Mouse (Mus musculus): Measurements from ENCODE around the gene Tmcc3.
"Not testable (repeated sequence)": the region's sequence is repeated elsewhere in the genome, so short reads cannot be mapped to it uniquely, and the experiment has no call there.

The Tmcc3 gene

DNA sequence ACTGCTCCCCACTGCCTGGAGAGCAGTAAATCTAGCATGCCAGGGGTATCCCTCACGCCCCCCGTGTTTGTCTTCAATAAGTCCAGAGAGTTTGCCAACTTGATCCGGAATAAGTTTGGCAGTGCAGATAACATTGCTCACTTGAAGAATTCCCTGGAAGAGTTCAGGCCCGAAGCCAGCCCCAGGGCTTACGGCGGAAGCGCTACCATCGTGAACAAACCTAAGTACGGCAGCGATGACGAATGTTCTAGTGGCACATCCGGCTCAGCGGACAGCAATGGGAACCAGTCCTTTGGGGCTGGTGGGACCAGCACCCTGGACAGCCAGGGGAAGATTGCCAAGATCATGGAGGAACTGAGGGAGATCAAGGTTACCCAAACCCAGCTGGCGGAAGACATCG lies 267.1 kb downstream of the Tmcc3 start:
- DNase-seq (ENCODE audit: low spot score): no peak

DNA sequence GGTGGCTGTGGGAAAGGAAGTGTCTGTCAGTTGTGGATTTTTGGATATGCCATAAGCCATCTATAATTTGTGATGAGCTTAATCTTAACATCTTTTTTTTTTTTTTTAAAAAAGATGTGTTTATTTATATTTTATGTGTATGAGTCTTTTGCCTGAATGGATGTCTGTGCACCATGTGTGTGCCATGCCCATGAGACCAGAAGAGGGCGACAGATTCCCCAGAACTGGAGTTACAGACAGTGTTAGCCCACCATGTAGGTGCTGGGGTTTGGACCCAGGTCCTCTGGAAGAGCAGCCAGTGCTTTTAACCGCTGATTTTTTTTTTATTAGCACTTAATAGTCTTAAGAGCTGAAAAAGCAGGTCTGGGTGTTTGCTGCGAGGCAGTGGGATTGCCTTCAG lies 269.6 kb downstream of the Tmcc3 start:
- DNase-seq (ENCODE audit: low spot score): no peak

DNA sequence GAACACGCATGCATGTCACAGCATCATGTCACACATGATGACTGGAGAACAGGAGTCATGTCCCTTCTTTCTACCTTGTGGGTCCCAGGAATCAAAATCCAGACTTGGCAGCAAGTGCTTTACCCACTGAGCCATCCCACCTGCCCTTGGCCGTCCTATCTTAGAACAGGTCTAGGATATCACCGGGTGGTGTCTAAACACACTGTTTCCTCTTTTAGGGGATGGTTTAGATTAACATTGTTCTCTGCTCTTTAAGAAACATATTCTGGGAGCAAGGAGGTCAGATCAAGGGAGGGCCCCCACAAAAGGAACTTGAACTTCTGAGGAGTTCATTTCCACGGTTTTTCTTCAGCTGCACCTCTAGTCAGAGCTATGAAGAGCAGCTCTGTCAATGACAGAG lies 272.0 kb downstream of the Tmcc3 start:
- no peak for DNase-seq (ENCODE audit: low spot score)

DNA sequence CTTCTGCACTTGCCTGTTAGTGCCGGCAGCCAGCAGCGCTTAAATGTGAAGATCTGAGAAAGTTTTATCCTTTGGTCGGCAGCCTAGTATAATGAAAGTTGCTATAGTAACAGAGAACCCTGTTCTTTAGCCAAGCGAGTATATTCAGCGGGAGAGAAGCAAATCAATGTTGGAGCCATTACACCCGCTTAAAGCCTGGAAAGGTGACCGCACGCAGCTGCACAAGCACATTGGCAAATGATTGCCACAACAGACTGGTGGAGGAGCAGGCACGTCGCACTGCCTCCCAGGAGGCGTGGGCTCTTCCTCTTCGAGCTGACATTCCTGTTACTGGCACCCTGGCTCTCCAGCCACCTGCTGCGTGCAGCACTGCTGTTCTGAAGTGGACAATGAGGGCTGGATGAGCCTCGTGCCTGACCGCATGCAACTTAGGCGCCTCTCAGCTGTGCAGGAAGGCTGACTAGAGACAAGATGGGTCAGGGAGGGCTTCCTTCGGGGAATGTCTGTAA lies 273.2 kb downstream of the Tmcc3 start:
- no peak for DNase-seq (ENCODE audit: low spot score)

DNA sequence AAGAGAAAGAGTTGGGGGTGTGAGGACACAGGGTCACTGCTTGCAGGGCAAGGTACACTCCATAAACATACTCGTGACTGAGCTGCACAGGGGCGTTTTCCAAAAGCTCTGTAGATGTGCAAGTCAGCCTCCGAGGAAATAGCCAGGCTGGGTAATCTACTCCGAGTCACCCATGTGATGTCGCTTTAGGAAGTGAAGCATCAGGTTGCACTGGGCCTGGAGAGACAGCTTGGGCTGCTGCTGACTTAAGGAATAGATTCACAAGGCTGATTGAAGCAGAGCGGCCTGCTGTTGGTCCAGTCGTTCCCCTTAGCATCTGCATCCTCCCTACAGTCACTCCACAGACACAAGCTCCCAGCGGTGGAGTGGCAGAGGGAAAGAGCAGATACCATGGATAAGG lies 274.1 kb downstream of the Tmcc3 start:
- DNase-seq (ENCODE audit: low spot score): no peak

DNA sequence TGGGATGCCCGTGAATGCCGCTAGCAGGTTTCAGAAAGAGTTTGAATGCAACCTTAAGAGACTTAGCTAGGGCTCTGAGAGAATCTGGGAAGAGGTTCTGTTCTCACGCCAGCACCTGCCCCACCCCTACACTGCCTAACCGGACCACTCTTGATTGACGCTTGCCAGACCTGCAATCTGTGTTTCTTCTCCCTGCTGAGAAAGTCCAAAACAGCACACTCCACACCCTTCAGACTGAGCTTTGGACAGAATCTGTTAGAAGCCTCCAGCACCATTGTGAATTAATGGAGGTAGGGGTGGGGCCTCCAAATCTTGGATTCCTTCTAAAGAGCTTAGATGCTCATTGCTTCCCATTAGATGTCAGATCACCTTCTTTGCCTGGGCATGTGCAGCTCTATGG lies 277.2 kb downstream of the Tmcc3 start:
- no peak for DNase-seq (ENCODE audit: low spot score)

DNA sequence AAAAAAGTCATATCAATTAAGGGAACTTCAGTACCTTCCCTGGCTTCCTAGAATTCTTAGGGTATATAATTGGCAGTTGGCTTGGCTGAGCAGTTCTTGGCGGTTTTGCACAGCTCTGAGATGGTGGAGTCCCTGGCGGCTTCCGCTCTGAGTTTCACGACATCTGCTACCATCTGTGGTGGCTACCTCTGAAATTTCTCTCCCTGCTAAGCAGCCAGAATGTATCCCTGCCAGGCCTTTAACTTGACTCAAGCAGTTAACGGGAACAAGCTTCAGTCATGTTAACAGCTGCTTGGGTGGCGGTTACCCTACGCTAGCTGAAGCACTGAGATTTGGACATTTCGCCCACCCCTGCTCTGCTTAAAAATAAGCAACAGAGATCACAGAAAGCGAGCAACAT lies 284.0 kb downstream of the Tmcc3 start:
- DNase-seq (ENCODE audit: low spot score): no peak

DNA sequence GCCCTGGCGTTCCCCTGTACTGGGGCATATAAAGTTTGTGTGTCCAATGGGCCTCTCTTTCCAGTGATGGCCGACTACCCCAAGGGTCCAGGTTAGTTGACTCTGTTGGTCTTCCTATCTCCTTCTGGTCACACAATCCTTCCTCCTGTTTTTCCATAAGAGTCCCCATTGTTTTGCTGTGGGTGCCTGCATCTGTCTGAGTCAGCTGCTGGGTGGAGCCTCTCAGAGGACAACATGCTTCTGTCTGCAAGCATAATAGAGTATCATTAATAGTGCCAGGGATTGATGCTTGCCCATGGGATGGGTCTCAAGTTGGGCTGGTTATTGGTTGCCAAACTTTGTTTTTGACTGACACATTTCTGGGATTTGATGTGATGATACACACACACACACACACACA lies 288.1 kb downstream of the Tmcc3 start:
- not testable (repeated sequence) for DNase-seq (ENCODE audit: low spot score)

DNA sequence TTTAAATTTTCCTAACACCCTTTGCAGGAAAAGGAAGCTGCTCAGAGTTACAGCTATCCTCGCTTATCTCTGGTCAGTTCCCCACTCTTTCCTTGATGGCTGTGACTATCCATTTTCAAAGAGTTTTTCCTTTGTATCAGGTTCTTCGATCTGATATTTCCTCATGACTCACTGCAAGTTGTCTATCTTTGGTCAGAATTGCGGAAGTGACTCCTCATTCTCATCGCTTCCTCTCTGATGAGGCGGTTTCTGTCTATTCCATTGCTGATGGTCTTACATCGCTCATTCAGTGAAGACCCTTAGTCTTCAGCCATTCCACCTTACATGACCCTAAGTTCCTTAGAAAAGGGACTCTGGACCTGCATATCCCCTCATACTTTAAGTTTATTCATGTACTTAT lies 289.3 kb downstream of the Tmcc3 start:
- DNase-seq (ENCODE audit: low spot score): no peak

DNA sequence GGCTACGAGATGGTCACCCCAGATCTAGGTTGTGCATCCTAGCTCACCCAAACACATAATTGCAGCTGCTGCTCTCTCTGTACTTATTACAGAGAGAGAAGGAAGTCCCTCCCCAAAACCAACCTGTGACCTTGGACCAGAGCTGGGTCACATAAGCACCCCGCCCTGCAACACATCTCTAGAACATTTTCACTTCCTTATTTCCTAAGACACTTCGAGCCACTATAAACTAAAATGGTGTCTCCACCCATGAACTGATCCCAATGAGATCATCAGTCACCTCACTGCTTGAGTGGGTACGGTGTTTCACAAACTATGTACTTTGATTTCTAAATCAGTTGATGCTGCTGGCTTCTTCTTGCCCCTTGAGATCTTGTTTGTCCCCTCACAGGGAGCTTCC lies 293.7 kb downstream of the Tmcc3 start:
- peak; percentile 56 for DNase-seq (ENCODE audit: low spot score)

DNA sequence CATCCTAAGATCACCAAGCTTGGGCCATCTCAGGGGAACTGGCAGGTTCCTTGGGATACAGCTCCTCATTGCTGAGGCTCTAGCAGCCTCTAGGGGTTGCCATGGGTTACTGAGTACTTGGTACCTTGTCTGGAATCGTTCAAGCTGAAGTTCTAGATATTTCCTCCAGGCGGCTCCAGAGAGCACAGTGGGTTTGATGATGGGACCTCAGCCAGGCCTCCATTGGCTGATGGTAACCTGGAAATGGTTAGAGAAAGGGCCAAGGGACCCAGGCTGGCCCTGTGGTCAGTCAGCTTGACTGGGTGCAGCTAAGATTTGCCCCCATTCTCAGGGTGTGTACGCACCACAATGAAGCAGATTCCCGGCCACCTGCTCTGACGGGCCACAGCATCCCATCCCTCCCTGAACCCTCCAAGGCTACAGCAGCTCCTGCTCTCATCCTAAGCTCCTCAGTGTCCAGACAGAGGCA lies 297.6 kb downstream of the Tmcc3 start:
- peak; percentile 85 for DNase-seq (ENCODE audit: low spot score)

DNA sequence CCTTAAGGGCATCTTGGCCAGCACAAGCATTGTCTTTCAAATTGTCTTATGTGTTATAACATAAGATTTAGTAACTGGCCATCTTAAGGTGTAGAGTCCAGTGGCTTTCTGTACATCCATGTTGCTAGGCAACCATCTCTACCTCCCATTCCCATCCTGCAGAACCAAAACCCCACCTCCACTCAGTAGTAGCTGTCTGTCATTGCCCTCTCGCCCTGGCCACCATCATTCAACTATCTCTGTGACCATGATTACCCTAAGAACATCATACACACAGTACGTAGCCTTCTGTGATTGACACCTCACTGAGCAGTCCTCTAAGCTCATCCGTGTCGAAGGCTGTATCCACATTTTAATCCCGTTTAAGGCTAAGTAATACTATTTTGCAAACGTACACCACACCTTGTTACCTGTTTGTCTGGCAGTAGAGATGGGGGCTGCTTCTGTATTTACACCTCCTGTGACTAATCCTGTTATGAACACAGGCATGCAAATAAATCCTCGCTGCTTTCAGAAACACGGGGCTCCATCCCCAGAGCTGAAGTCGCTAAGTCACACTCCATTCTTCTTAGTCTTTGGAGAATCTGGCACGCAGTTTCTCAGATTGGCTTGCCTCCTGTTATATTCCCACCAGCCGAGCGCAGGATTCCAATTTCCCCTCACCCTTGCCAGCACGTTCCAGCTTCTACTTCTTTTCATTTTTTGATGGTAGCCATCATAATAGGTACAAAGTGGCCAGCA lies 299.6 kb downstream of the Tmcc3 start:
- DNase-seq (ENCODE audit: low spot score): no peak

DNA sequence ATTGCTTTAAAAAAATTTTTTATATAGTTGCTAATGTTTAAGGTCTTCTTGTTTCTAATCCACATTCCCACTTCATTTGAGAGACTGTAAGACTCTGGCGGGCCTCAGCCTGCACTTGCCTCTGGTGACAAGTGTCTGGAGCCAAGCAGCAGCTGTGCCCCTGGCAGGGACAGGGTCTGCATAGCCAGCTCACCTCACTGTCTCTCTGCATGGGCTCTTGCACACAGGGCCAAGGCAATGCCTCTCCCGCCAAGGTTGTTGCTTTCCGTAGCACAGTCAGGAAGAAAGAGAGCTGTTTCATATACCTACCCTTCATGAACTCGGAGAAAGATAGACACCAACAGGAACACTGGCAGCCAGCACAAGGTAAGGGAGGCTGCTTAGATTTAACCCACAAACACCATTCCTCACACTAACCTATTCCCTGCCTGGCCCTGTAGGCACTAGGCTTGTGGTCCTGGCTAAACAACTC lies 300.3 kb downstream of the Tmcc3 start:
- DNase-seq (ENCODE audit: low spot score): no peak

DNA sequence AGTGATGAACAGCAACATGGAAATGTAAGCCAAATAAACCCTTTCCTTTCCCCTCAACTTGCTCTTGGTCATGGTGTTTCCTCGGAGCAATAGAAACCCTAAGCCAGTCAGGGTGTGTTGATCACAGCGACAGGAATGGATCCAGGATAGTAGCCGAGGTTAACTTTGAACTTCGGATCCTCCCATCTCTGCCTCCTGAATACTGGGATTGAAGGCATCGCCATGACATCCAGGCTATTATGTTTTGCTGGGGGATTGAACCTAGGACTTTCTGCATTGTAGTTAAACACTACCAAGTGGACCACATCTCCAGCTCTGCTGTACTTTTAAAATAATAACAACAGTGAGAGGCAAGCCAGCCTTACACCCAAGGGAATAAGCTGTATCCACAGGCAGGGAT lies 307.8 kb downstream of the Tmcc3 start:
- no peak for DNase-seq (ENCODE audit: low spot score)

DNA sequence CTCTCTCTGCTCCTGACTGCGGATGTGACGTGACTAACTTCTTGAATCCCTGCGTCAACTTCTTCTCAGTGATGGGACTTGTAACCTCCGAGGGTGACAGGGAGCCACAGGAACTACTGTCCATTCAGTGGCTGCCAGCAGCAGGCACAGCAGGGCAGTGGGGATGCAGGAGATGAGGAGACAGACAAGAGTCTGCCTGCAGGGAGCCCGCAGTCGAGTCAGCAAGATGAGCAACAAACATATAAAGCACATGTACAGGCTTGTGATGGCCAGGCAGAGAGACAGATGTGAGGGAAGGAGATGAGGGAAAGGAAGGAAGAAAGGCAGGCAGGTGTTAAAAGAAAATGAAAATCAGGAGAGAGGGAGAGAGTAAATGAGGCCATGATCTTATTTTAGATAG lies 308.8 kb downstream of the Tmcc3 start:
- DNase-seq (ENCODE audit: low spot score): no peak

DNA sequence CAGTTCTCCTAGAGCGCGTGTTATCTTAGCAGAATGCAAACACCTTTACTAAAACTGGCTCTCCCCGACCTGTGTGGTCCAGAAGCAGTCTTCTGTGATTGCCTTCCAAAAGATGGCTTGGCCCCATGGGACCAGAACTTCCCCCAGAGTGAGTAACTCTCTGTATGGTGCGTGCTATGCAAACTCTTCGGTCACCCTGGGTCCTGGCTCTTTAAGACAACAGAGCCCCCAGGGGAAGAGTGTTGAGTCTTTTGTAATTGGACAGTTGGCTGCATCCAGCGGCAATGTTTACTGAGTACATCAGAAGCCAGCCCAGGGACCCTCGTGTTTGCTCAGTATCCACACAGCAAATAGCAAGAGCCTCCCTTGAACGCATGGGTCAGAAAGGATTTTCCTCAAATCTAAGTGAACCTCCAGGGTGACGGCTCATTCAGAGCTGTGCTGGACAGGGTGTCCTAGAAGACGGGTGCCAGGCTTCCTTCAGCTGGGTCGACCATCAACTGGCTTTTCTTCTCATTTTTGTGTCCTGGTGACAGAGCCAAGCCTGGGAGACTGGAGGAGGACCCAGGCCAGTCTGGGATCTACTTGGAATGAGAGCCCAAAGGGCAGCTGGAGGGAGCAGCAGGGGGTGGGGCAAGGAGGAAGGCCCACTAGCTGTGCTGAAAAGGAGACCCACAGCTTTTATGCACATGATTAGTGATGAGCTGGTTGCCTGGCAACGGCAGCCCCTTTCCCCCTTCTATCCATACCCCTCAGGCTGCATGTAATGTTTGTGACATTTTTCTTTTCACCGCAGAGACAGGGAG lies 309.9 kb downstream of the Tmcc3 start:
- DNase-seq (ENCODE audit: low spot score): no peak

DNA sequence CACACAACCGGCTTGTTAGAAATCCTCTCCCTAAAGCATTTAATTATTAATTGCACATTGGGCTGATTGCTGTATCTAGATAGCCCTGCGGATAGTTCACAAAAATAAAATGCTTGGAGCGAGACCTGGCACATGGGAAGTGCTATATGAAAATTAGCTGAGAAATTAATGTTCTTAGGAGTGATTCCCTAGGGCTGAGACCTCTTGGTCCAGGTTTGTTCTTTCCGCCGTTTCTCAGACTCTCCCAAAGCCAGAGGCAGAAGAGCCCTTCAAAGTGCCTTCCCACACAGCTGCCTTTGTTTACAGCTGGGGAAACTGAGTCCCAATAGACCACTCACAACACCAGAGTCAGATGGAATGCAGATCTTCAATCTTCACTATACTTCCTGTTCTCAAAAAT lies 310.5 kb downstream of the Tmcc3 start:
- no peak for DNase-seq (ENCODE audit: low spot score)

DNA sequence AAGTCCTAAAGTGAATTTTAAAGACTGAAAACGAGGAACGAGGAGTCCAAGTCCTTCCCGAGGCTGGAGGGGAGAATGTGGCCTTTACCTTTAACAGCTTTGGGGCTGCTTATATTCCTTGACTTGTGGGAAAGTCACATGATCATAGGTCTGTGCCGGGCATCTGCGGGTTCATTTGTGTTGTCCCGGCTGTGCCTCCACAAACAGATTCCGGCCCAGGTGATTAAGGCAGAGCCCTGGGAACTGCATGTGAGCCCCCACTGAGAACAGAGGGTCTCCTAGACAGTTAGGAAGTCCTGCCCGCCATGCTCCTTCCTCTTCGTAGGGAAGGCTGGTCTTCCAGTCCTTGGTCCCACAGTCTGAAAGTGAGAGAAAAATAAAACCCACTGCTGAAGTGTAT lies 311.1 kb downstream of the Tmcc3 start:
- DNase-seq (ENCODE audit: low spot score): no peak

DNA sequence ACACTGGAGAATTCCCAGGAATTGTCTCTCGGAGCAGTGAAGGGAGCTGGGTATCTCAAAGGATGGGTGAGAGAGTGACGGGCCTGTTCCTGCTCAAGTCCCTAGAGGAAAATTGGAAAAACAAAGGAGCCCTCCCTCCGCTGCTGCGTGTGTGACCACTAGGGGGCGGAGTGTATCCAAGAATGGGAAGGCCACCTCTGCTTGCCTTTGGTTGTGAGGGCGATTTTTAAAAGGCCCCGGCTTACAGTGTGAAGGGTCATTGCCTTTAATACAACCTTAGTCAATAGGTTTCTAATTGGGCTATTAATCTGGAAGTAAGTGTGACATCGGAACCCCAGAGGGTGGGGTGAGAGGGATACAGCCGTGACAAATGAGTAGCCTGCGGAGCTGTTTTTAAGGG lies 311.9 kb downstream of the Tmcc3 start:
- DNase-seq (ENCODE audit: low spot score): peak; percentile 79

DNA sequence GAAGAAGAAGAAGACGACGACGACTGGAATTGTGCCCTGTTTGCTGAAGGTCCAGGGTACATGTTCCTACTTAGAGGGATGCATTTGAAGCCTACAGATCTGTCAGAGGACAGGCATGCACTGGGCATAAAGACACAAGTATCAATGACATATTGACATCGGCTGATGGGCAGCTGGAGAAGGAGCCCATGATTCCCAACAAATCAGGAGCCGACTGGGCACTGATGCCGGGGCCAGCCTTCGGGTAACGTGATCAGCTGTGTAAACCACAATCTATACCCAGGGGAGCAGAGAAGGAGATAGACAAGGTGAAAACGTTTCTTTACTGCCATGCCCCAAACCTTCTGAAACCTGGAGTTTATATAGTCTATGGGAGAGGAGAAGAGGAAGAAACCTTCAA lies 313.3 kb downstream of the Tmcc3 start:
- no peak for DNase-seq (ENCODE audit: low spot score)

DNA sequence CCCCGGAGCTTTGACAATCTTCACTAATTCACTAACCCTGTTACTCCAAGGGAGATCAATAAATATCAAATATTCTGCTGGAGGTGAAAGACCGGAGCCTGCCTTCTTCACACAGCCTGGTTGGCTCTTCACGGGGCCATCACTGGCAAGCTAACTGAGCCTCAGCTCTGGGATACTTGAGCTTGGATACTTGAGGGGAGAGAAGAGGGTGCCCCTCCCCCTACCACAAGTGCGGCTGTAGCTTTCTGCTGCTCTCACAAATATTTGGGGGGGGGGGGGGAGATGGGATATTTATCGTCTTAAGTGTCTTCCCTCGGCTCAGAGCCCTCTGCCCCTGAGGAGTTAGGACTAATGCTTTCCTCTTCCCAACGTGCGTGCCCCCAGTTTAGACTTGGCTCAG lies 313.9 kb downstream of the Tmcc3 start:
- DNase-seq (ENCODE audit: low spot score): no peak

DNA sequence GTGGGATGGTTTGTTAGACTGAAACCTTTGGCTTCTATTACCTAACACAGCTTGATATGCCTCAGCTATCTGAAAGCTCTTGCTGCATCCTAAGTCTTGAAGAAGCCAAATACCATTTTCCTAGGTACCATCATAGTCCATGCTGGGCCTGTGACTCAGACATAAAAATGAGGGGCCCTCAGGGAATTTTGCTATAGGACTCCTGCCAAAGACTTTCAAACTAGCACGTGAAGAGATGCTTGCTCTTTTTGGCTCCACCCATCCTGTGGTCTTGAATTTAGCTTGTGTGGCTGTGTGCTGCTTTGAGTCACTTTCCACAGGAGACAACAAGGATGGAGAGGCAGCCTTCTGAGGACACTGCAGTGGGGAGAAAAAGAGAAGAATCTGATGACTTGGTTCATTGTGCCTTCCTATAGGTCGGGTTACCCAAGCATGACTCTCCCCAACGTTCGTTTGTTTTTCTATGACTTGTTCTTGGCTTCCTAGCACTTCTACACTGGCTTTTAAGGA lies 319.1 kb downstream of the Tmcc3 start:
- no peak for DNase-seq (ENCODE audit: low spot score)

DNA sequence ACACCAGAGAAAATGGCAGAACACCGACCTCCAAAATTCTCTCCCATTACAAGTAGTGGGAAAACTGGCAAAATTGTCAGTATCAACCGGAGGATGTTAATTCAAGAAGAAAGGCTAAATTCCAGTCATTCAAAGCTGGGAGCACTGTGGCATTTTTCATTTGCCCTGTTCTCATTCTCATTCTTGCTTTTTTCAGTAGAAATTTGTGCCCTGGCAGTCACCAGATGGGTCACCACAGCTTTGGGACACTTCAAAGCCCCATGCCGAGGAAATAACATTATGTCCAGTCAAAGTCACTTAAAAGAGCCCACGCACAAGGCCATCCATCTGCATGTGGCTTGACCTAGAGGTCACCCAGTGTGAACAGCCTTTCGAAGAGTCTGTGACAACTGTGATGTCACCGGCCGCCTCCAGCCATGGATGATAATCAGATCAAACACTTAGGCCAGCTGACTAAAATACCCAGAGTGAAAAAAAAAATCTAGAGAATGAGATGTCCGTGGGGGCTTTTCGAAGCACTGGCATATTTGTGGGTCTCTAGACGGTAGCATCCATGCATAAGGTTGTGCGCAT lies 319.9 kb downstream of the Tmcc3 start:
- DNase-seq (ENCODE audit: low spot score): no peak
